Mouse (Mus musculus) kidney, adult 2 months (tissue): ENCODE measurements around the gene Tmem254b. TPM values are rescaled to one million over a fixed set of nuclear protein-coding genes. Genes with fewer than 3 reads are reported as not detected.
"Not testable (repeated sequence)": the region's sequence is repeated elsewhere in the genome, so short reads cannot be mapped to it uniquely, and the experiment has no call there.

ENCODE experiments used
- DNase-seq: peaks from one replicate; pipeline ENCODE4 v3.0.0; 2021
- H3K27ac ChIP-seq: fragments of 200-500 bp; 2 replicates; pipeline ENCODE4 v1.5.1; 2012; ENCODE audit warnings: low read depth, low read length, control low read depth, inconsistent platforms; ENCODE audit not compliant: insufficient read depth
- H3K27me3 ChIP-seq: fragments of 200-500 bp; replicated peaks from 2 replicates; pipeline ENCODE4 v1.6.1; 2012; ENCODE audit warnings: mild to moderate bottlenecking, moderate library complexity, low read length, inconsistent platforms; ENCODE audit not compliant: control insufficient read depth, insufficient read depth
- H3K36me3 ChIP-seq: fragments of 200-500 bp; 2 replicates; pipeline ENCODE4 v1.6.1; 2012; ENCODE audit warnings: mild to moderate bottlenecking, moderate library complexity, low read length, inconsistent platforms; ENCODE audit not compliant: control insufficient read depth, insufficient read depth
- H3K4me1 ChIP-seq: fragments of 200-500 bp; 2 replicates; pipeline ENCODE4 v1.6.1; 2011; ENCODE audit warnings: low read length; ENCODE audit not compliant: control insufficient read depth, insufficient read depth
- H3K4me3 ChIP-seq: fragments of 200-500 bp; 2 replicates; pipeline ENCODE4 v1.5.1; 2011; ENCODE audit warnings: mild to moderate bottlenecking, low read depth, low read length, control low read depth; ENCODE audit not compliant: insufficient read depth
- WGBS: fragments of 180-500 bp; shearing (Covaris S2); methylation state at CpG from one replicate; pipeline ENCODE4 v1.1.7; 2018; 5-methylcytosine and 5-hydroxymethylcytosine counted together
- polyA plus RNA-seq: library from polyadenylated mRNA; depleted of rRNA; stranded (reverse); fragments of >200 nt; gene quantifications from 2 replicates; pipeline ENCODE4 v1.2.3, GENCODE M21; 2012; rRNA removed

Tmem254b gene
- polyA plus RNA-seq, 1 experiment = 226 TPM

DNA sequence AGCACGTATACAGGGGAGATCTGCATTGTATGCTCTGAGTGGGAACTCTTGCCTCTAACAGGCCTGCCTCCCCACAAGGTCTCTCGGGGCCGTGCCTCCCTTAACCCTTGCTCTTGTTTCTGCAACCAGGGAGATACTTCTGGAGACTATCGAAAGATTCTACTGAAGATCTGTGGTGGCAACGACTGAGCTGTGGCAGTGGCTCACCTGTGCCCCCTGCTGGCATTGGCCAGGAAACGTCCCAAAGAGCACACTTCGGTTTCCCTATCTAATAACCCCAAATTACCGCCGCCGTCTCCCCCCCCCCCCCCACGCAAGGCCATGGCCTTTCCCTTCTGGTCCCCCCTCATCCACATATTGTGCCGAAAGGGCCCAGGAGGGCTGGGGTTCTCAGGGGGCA is 41.6 kb downstream of the Tmem254b start:
- H3K4me1 ChIP-seq, H3K36me3 ChIP-seq, DNase-seq, H3K4me3 ChIP-seq, H3K27me3 ChIP-seq, H3K27ac ChIP-seq: not testable (repeated sequence)
- no CpG with 5 or more reads among the region's 12 CpGs for WGBS

DNA sequence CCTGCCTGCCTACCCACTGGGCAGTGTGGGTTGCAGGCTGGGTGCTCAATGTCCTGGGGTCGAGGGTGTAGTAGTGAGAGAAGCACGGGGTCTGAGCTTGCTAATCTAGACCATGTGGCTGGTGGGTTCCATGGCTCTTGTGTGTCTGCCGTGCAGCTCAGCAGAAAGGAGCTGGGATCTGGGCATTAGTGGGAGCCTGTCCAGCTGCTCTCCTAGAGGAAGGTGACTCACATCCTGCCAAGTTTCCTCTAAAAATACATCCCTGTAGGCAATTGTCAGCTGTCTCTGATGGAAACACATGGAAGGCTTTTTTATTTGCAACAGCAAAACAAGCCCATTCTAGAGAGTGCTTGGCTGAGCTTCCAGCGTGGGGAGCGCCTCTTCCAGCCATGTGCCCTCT is 44.4 kb downstream of the Tmem254b start:
- not testable (repeated sequence) for H3K4me1 ChIP-seq, H3K4me3 ChIP-seq, H3K27ac ChIP-seq, H3K36me3 ChIP-seq, H3K27me3 ChIP-seq, DNase-seq
- no CpG with 5 or more reads among the region's 5 CpGs for WGBS

DNA sequence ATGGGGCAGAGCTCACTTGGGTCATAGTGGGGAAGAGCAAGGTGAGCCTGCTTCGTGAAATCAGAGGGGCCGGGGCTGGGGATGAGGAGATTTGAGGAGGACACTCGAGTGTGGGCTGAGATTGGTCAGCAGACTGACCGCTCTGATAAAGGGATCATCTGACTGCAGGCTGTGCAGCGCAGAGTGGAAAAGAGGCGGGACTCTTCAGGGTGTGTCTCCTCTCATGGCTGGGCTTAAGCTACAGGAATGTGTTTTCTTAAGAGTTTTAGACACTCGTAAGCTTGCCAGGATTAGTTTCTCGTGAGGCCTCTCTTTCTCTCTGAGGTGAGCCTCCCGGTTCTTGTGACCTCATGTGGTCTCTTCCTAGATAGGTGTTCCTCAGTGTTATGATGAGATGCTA is 45.7 kb downstream of the Tmem254b start:
- not testable (repeated sequence) for H3K27me3 ChIP-seq, H3K36me3 ChIP-seq, H3K4me3 ChIP-seq, DNase-seq, H3K27ac ChIP-seq, H3K4me1 ChIP-seq
- WGBS = no CpG with 5 or more reads among the region's 9 CpGs

DNA sequence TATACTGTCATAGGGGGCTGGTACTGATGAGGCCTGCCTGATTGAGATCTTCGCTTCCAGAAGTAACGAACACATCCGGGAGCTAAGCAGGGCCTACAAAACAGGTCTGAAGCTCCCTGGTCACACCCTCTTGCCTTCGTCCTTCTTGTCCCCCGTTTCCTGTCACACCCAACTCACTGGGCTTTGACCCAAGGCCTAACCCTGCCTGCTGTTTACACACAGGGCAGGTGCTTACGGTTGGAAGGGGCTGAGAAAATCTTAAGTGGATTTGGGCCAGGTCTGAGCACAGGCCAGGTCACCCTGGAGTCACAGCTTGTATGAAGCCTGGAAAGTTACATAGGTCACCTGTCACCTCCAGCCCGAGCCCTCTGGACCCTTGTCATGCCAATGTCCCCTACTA is 50.8 kb downstream of the Tmem254b start:
- not testable (repeated sequence) for H3K4me3 ChIP-seq
- no CpG with 5 or more reads among the region's 7 CpGs for WGBS

More for the DNA sequence above, 50.8 kb downstream of the Tmem254b start:
- H3K4me1 ChIP-seq, H3K36me3 ChIP-seq, DNase-seq, H3K27ac ChIP-seq, H3K27me3 ChIP-seq: not testable (repeated sequence)

Other genes starting within 250 kb of the Tmem254b start
- not detected in 2 replicates for gene Duxbl1, start 228.5 kb downstream of the Tmem254b start, polyA plus RNA-seq
- 38.4 and 69.3 TPM in 2 replicates for gene Gm9780, start 164.3 kb downstream of the Tmem254b start, polyA plus RNA-seq
- gene Tmem254c, start 139.7 kb downstream of the Tmem254b start, polyA plus RNA-seq = 7.9 and 68.7 TPM in 2 replicates
- 0.43 TPM in 1 of 2 replicates, not detected in the other for gene Cphx2, start 125.5 kb downstream of the Tmem254b start, polyA plus RNA-seq
- 0.33 and 0.50 TPM in 2 replicates for gene Cphx3, start 124.7 kb downstream of the Tmem254b start, polyA plus RNA-seq
- gene Duxbl2, start 88.7 kb downstream of the Tmem254b start, polyA plus RNA-seq = not detected in 2 replicates
- gene Plac9b, start 24.6 kb downstream of the Tmem254b start, polyA plus RNA-seq = 32.3 and 34.4 TPM in 2 replicates
- 0.08 TPM in 1 of 2 replicates, not detected in the other for gene Duxbl3, start 50.9 kb upstream of the Tmem254b start, polyA plus RNA-seq